Mouse (Mus musculus) urinary bladder, adult 18-20 months (tissue): Measurements from ENCODE around the gene Smim14.
"Not testable (repeated sequence)": the region's sequence is repeated elsewhere in the genome, so short reads cannot be mapped to it uniquely, and the experiment has no call there.

Experiments used
- DNase-seq, 2 experiments: peaks; one replicate each; pipeline ENCODE4 v3.0.0; 2022; ENCODE audit warnings: low spot score in 2 of 2, mixed read lengths in 2 of 2

Smim14 gene

GRCm38 (mm10) chr5:65521803-65522202 is 15.2 kb downstream of the Smim14 start:
- no peak for DNase-seq

- DNase-seq: peak in 1 of 2 experiments; percentile 62
Observed at GRCm38 (mm10) chr5:65514635-65515278, 22.2 kb downstream of the Smim14 start.

GRCm38 (mm10) chr5:65513506-65513905 is 23.5 kb downstream of the Smim14 start:
- no peak for DNase-seq

- DNase-seq: no peak
Observed at GRCm38 (mm10) chr5:65508395-65508794, 28.6 kb downstream of the Smim14 start.

GRCm38 (mm10) chr5:65505786-65506185 is 31.2 kb downstream of the Smim14 start:
- DNase-seq: no peak

- no peak for DNase-seq
Observed at GRCm38 (mm10) chr5:65501407-65501806, 35.6 kb downstream of the Smim14 start.

- DNase-seq: no peak
Observed at GRCm38 (mm10) chr5:65500231-65500630, 36.8 kb downstream of the Smim14 start.

GRCm38 (mm10) chr5:65492716-65493531 is 44.1 kb downstream of the Smim14 start, which contains the start of gene Gm43552:
Gene Gm43552, minus strand, starts transcription at chr5:65492833.
- DNase-seq: peak; percentile 87 to 95

GRCm38 (mm10) chr5:65491767-65492715 is 44.9 kb downstream of the Smim14 start:
- DNase-seq: peak; percentile 57 to 66

- no peak for DNase-seq
Observed at GRCm38 (mm10) chr5:65489830-65490229, 47.2 kb downstream of the Smim14 start.

- DNase-seq: no peak
Observed at GRCm38 (mm10) chr5:65488725-65489124, 48.3 kb downstream of the Smim14 start.

GRCm38 (mm10) chr5:65487381-65487780 is 49.6 kb downstream of the Smim14 start:
- no peak for DNase-seq

GRCm38 (mm10) chr5:65486514-65486913 is 50.5 kb downstream of the Smim14 start:
- no peak for DNase-seq

GRCm38 (mm10) chr5:65482996-65483395 is 54.0 kb downstream of the Smim14 start:
- no peak for DNase-seq

GRCm38 (mm10) chr5:65480511-65480910 is 56.5 kb downstream of the Smim14 start:
- DNase-seq: no peak

- peak in 1 of 2 experiments; percentile 62 for DNase-seq
Observed at GRCm38 (mm10) chr5:65479681-65480445, 57.1 kb downstream of the Smim14 start.

- DNase-seq: no peak
Observed at GRCm38 (mm10) chr5:65478224-65478623, 58.8 kb downstream of the Smim14 start.

GRCm38 (mm10) chr5:65476739-65477138 is 60.2 kb downstream of the Smim14 start:
- DNase-seq: not testable (repeated sequence)

- no peak for DNase-seq
Observed at GRCm38 (mm10) chr5:65475806-65476205, 61.2 kb downstream of the Smim14 start.

GRCm38 (mm10) chr5:65469766-65470165 is 67.2 kb downstream of the Smim14 start:
- DNase-seq: no peak

- no peak for DNase-seq
Observed at GRCm38 (mm10) chr5:65466911-65467310, 70.1 kb downstream of the Smim14 start.
